Mouse (Mus musculus) large intestine, adult 2 months (tissue): ENCODE measurements at regions not wholly inside any gene's neighbourhood (a gene's known extent, or its start where the extent isn't known, plus 50 kb on each side); places are given as distances from the start of the nearest gene placed in this dataset.

Experiments used
- DNase-seq: peaks from one replicate; pipeline ENCODE4 v3.0.0-alpha.2; 2012; ENCODE audit warnings: low read depth, low spot score
- WGBS: fragments of 180-500 bp; shearing (Covaris S2); methylation state at CpG from one replicate; pipeline ENCODE4 v1.1.7; 2018; 5-methylcytosine and 5-hydroxymethylcytosine counted together

DNA sequence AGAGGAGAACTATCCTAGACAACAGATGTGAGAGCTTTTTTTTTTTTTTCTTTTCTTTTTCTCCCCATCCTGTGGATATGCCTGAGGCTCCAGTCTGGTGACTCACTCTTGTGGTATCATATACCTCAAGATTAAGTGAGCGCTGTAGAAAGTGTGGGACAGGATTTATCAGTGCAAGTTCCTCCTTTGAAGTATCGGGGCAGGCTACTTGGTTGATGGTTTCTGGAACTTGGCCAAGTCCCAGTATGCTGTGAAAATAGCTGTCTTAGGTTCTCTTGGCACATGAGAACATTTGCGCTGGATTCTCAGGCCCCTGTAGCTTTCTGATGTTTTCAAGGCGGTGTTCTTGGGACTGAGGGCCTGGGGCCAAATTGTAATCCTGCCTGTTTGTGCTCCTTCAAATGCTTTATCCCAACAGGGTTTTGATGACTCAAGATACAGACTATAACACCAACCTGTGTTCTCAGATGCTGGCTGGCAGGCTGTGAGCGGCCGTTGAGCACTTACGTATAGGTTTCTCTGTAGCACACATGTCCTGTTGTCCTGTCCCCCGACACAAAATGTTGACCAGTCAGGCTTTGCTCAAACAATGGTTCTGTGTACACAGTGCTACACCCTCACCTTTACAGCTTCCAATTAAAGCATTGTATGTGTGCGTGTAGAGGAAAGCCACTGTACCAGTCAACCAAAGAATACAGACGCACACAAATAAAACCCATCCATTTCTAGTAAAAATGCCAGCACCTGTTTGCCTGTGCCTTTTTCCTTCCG is 226.4 kb downstream of the Gm10260 start:
- peak; percentile 57 for DNase-seq
- 27% methylated on average over 11 of the region's 11 CpGs for WGBS

DNA sequence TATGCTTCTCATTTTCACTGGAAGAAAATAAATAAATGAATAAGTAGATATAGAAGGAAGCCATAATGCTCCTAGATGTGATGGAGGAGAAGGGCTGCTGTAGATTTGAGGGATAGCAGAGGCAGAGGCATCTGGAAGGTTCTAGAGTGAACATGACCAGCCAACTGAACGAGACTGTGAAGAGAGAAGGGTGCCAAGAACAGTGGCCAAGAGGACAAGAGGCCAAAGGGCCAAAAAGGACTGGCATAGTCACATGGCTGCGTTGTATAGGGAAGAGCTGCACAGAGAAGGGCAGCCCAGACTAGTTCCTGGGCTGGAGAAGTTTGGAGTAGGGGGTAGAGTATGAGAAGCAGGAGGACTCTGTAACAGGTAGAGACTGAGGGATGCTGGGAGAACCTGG is 229.3 kb downstream of the Gm10260 start:
- DNase-seq, result no peak
- 57% methylated on average over 2 of the region's 2 CpGs for WGBS

DNA sequence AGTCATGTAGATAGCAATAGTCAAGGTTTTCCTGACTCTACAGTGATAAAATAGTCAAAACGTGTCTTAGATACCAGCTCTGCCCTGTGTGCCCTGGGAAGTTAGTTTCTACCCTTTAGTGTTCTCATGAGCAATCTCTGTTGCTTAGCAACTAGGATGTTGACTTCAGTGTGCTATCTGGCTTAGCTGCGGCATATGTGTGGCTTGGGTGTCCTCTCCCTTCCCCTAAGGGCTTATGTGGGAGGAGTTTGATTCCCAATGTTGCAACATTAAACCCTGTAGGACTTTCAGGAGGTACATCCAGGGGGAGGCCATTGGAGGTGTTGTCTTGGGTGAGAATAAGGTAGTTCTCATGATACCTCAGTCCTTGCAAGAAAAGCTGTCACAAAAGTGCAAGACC is 229.9 kb downstream of the Gm10260 start:
- DNase-seq, result no peak
- 8% methylated on average over 2 of the region's 2 CpGs for WGBS

DNA sequence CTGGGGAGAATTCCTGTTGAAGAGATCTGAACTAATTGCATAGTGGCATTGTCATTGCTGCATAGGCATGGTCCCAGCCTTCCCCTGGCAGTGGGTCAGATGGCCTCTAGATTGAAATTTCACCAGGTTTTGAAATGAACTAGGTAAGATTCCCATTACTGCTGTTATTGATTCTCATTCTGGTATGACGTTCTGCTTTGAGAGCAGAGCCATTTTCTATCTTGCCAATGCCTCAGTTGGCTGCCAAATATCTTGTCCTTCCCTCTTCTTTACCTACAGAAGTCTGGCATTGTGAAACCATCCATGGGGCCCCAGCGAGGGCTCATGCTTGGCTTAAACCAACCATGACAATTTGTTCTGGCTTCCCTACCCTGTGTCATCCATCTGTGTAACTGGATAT is 232.5 kb downstream of the Gm10260 start:
- DNase-seq, result no peak
- 94% methylated on average over 2 of the region's 2 CpGs for WGBS

DNA sequence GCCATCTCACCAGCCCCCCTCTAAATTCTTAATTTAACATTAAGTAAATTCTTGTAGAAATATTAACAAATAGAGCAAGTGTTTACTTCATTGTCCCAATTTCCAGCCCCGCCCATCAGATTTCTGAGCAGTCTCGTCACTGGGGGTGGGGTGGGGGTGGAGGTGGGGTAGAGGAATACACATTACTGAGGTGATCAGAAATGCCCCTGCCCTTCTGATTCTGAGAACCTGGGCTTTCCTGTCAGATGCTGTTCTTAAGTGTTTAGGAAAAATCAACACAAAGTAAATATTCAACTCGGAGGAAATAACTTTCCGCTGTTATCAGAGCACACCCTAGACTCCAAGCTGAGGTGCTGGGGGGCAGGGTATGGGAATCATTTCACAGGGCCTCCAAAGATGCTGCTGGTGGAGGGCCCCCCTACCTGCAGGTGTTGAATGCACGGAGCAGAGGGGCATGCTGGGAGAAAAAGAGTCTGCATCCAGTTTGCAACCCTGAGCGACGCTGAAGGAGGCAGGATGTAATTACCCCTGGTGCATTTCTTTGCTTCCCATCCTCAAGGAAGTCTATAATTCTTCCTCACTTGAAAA is 235.5 kb downstream of the Gm10260 start:
- DNase-seq, result no peak
- 25% methylated on average over 7 of the region's 7 CpGs for WGBS

DNA sequence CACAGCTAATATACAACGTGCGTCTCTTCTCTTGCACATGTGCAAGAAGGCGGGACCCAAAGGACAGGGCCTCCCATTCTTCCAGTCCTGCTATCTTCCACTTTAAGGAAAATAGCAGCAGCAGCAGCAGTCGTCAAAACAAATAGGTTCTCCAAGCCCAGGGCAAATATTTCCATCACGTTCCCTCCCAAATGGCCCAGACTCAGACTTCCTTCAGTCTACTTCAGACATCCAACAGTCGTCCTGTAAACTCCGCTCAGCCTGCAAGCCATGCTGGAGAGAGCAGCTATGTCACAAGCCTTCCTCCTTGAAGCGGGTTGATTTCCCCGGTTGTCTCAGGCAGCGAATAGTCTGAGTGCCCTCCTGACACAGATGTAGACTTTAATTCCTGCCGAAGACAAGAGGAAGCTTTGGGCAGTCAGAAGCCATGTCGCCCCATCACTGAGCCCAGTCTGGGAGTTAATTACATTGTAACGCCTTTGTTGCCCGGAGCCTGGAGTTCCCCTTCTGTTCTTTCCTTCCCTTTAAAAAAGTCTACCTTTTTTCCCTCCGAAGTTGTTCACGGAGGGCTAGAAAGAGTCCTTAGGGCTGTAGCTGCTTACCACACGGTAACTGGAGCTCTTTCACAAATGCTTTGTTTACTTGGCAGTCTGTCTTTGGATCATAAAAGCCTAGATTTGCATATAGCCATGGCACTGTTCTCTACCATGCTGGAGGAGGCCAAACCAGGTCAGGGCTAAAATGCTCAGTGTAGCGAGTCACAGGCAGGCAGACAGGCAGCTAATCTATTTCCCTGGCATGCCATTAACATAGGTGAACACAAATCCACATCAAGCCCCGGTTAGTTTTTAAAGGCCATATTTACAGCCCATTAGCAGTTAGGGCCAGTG is 236.7 kb downstream of the Gm10260 start:
- WGBS, result 17% methylated on average over 19 of the region's 19 CpGs
- peak; percentile 43 for DNase-seq

DNA sequence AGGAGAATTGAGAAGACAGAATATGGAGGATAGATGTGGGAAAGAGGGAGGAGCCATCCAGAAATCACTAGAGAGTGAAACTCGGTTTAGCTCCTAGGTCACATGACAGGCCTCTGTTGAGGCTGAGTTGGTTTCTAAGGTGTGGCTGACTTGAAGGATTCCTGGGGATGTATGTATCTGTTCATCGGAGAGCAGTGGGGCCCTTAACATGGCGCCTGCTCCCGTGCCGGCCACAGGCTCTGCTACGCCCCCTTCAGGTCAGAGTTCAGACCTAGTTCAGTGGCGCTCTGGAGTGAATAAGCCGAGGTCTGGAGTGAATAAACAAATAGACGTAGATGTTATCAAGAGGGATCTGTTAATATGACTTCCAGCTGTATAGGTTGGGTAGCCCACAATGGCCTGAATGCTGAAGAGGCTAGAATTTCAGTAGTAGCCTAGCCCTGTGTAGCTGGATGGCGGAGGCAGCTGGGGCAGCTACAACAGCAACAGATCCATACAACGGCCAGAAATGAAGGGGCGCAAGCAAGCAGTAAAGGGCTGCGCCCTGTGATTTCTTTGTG is 239.4 kb downstream of the Gm10260 start:
- 76% methylated on average over 13 of the region's 13 CpGs for WGBS
- DNase-seq, result no peak

DNA sequence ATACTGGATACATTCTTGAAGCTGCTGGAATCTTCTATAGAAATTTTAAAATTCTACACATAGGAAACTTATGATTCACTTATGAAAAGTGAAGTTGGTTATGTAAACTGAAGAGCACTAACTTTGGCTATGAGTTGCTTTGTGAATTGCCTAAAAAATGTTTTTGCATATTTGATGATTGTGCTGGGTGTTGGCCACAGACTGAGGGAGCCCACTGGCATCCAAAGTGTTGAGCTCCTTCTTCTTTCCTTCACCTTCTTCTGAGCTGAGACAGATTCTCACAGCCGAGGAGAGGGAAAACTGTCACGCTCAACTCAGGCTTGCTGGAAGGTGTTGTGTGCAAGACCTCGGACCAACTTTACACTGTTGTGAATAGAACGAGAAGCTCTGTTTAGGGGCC is 243.7 kb downstream of the Gm10260 start:
- 97% methylated on average over 4 of the region's 4 CpGs for WGBS

DNA sequence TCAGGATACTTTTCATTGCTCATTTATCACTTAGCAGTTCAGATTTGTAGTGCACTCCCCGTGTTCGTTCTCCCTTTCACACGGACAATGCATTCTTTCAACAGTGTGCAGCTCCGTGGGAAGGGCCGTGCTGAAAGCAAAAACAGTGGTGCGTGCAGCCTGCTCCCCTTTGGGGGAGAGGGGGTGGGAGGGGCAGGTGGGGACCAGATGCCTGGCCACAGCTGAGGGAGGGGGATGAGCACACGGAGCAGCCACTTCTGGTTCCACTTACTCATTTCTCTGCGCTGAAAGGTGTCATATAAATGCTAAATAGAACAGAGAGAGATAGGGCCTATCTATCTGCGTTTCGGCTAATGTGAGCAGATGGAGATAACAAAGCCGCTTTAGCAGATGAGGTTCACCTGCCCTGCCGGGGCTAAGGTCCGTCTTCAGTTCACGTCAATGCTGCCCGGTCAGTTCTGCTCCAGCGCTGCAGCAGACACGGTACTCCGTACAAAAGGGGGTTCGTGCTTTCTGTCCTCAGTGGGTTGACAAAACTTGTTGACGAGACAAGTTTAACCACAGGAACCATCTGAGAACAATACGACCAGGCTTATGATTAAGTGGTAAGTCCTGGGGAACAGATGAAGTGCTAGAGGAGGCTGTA is 245.9 kb downstream of the Gm10260 start:
- WGBS, result 73% methylated on average over 21 of the region's 21 CpGs
- DNase-seq, result no peak

More for the DNA sequence above, 243.7 kb downstream of the Gm10260 start:
- DNase-seq, result no peak

DNA sequence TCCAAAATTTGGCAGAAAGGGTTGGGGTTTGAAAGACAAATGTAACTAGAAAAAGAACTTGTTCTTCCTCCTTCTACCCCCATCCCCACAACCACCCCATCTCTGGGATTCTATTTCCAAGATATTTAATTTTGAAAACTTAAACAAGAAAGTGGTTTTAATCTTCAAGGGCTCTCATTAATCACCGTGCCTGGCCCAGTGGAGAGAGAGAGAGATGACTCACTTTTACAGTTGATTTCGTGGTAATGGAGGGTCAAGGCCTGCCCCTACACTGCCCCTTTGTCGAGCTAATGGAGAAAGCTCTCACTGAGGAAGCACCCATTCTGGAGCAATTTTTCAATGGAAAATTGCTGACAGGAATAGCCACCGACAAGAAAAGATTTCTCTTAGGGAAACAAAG is 247.9 kb downstream of the Gm10260 start:
- DNase-seq, result no peak
- WGBS, result 68% methylated on average over 4 of the region's 4 CpGs

DNA sequence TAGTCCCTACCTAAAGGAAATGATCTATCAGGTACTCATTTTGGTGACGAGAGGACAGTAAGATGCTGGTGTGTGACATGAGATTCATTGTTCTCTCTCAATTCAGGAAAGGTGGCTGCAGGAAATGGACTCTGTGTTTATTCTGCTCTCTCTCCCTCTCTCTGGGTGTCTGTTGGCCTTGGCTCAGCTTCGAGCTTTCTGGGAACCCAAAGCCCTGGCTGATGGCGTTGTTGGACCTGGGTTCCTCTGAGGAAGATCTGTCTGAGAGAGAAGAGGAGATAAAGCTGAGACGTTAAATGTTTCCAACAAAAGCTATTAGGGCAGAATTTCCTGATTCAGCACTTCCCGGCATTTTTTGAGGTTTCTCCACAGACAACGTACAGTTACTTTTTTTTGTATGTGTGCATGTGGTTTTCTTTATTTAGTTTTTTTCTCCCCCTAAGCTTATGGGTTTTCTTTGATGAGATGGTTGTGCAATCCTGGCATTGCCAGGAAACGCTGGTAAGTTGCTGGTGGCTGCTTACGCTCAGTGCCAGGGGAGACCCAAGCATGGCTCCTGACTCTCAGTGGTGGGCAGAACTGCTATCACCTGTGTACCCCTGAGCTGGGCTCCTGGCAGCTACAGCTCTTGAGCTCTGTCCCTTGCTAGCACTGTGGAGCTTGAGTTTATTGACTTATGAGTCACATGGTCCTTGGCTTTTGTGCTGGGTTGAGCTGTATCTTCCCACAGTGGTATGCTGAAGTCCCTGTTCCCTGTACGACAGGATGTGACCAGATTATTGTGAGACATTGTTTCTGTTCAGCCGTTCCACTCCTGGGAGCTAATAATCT is 249.8 kb downstream of the Gm10260 start:
- 39% methylated on average over 10 of the region's 10 CpGs for WGBS
- DNase-seq, result no peak

DNA sequence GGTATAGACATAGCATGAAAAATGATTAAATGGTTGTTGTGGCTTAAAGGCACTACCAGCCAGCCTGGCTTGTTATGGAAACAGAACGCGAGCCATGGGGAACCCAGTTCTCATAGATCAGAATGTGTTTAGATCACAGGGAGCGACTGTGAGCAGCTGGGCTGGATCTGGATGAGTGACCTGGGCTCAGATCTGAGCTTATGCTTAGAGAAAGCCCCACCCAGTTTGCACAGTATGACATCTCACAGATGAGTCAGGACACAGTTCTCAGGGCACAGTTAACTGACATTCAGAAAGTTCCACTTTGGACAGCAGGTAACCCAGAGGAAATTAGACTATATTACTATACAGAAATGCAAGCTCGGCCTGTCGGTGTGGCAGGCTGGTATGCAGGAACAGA is 255.5 kb downstream of the Gm10260 start:
- WGBS, result 89% methylated on average over 5 of the region's 5 CpGs
- DNase-seq, result no peak

DNA sequence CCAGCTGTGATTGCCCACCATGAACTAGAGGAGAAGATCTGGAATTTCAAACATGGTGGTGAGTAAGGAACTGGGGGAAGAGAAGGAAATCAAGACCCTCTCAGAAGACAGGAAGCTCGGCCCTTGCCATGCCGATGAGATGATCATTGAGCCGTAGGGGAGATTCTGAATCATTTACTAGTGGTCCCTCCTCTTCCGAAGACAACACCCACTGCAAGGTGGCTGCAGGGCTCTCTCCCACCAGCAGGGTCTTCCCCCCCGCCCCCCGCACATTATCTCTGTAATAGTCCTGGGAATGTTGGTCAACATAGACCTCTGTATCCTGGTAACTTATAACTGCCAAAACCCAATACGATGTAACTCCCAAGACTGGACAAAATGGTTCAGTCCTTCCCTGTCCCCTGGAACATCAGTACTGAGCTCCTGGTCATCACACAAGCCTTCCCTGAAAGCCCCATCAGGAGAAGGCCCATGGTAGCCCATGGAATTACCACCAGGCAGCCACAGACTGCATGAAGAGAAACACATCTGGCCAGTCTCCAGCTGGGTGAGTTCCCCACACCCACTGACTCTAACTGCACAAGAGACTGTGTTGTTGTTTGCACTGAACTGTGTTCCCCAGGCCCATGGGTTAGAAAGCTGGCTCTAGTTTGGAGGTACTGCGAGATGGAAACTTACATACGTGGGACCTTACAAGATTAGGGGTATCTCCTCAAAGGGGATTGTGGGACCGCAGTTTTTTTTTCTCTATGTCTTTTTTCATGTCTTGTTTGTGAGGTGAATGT is 256.3 kb downstream of the Gm10260 start:
- no peak for DNase-seq
- whole genome bisulfite sequencing, result 97% methylated on average over 10 of the region's 10 CpGs

DNA sequence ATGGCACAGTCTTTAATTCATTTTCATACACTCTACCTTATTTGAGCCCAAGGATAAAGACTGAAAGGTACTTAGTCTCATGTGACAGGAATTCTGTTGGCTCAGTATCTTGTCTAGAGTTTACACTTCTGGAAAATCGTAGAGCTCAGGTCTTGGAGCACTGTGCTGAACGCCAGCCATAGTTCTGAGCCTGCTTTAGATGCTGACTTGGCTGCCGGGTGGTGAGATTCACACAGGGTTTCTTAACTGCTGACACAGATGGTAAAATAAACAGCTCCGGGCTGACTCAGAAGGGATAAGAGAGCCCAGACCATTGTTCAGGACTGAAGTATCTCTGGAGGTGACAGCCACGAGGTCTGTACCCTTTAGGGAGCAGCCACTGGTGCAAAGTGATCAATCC is 257.0 kb downstream of the Gm10260 start:
- 59% methylated on average over 5 of the region's 5 CpGs for WGBS
- no peak for DNase-seq

DNA sequence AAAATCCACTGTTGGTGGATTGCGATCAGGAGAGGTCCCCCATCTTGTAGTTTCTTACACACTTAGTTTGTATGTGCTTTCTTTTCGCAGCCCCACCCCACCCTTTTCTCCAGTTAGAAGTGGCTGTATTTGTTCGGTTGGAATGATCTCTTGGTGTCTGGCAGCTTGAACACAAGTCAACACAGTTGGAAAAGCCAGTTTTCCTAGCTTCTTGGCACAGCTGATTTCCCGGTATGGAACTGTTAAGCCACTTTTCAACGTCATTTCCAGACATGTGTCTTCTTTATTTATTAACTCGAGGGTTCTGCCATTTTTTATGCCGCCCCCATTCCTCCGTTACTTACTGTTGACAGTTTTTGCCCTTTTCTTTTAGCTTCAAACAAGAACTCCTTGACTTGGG is 259.2 kb downstream of the Enc1 start:
- 77% methylated on average over 8 of the region's 8 CpGs for WGBS
- DNase-seq, result no peak

DNA sequence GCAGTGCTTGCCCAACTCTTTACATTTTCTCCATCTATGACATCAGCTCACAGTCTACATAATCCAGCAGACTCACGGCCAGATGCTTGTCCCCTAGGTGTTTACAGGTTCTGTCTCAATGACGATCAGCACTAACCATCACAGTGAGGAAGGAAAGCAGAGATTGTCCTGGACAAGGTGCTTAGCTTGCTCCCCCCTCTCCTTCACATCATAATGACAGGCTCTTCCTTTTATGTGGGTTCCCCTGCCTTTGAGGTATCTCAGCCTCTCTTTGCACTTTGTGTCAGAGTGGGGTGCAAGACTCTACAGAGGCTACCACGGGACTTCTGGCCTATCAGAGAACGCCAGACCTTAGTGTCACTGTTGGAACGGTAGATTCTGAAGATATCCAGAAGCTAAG is 258.1 kb downstream of the Enc1 start:
- no peak for DNase-seq
- WGBS, result 83% methylated on average over 5 of the region's 5 CpGs

DNA sequence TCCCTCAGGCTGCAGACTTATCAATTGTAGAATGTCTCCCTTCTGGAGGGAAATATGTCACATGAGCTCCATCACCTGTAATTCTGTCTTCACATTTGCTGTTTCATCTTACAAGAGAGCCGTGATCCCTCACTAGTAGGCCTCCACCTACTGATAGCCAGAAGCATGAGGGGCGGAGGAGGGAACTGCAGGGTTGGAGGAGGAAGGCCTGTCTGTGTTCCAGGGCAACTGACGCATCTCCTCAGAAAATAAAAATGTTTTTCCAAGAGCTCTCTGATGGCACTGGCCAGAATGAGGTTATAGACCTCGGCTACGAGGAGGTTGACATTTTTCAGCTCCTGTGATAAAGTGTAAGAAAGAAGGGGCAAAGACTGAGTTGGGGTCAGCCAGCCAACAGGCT is 257.0 kb downstream of the Enc1 start:
- WGBS, result 84% methylated on average over 5 of the region's 5 CpGs
- DNase-seq, result no peak

DNA sequence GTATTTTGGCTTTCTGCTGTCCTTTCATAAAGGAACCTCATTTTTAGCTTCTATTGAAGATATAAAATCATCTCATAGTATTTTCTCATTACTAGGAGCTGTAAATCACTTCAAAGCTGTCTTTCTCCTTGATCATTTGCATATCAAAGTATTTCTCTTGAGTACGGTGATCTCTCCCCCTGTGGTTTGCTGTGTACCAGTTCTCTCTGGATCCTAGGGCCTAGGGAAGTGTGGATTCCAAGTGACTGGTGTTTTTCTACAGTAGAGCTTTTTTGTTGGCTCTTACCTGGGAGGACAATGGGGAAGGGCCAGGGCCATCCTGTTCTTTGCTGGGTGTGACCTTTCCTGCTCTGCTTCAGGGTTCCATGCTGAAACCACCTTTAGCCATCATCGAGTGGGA is 253.9 kb downstream of the Enc1 start:
- no peak for DNase-seq
- WGBS, result 87% methylated on average over 2 of the region's 2 CpGs
